Mouse (Mus musculus) frontal cortex, postnatal 36 days (tissue): Measurements from ENCODE around the gene Gm36864.

ENCODE experiments used
- DNase-seq, 2 experiments: peaks; one replicate each; pipeline ENCODE4 v3.0.0; 2022; ENCODE audit warnings: low spot score in 2 of 2

Gene Gm36864

GRCm38 (mm10) chr7:44257278-44257677, 21.3 kb downstream of the Gm36864 start, which contains the start of gene Acp4:
Acp4 (minus strand) TSS chr7:44257378.
- DNase-seq, result no peak

- no peak for DNase-seq
These were observed 24.4 kb downstream of the Gm36864 start for GRCm38 (mm10) chr7:44260410-44260809.

GRCm38 (mm10) chr7:44261147-44261546, 25.2 kb downstream of the Gm36864 start, which contains the start of gene Gm15517:
Gm15517 (plus strand) TSS chr7:44261447.
- no peak for DNase-seq

DNA sequence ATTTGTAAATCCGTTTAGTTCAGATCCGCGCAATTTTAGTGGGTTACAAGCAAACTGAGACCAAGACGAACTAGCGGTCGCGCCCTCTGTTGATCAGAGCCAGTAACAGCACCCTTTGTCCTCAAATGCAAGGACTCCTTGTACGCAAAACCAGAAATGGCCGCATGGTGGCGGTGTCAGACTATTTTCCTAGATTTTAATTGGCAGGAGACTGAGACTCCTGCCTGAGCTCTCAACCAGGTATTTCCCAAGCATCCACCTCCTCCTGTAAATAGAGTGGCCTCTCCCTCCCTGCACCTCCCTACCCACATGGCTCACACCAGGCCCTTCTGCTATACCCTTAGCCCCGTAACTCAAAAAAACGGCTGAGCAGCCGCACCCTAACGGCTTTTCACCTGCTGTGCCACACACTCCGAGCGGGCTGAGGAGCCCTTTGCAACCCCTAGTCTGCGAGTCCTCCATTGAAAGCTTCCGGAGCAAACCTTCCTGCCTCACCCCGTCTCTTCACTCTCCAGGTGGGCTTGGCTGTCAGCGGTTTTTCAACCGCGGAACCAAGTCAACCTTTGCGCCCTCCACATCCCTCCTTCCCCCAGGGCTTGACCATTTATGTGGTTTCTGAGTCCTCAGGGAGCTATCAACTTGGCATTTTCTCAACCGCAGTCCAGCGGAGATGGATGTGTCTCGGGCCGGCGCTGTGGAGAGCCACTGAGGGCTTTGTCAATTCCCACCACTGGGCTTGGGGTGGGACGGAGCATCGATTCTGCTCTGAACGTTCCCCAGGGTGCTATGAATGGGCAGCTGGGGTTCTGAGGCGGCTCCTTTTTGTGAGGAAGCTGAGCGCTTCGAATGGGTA, 27.0 kb downstream of the Gm36864 start:
- peak; percentile 99 for DNase-seq

DNA sequence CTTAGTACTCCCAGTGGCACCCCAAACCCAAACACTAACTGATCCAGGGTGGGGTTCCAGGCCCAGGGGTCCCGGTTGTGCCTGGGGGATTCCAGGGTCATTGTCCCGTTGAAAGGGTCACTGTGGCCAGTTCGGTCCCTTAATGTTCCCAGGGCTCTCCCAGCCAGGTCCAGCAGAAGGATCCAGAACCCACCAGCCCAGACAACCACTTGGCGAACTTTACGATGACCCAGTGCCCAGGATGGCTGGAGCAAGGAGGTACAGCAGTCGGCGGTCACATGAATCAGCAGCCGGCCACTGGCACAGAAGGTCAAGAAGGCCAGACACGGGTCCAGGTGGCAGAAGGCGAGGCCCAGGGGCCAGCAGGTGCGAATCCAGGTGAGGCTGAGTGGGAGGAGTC, 32.1 kb downstream of the Gm36864 start:
- no peak for DNase-seq

GRCm38 (mm10) chr7:44269397-44269796, 33.4 kb downstream of the Gm36864 start:
- no peak for DNase-seq

DNA sequence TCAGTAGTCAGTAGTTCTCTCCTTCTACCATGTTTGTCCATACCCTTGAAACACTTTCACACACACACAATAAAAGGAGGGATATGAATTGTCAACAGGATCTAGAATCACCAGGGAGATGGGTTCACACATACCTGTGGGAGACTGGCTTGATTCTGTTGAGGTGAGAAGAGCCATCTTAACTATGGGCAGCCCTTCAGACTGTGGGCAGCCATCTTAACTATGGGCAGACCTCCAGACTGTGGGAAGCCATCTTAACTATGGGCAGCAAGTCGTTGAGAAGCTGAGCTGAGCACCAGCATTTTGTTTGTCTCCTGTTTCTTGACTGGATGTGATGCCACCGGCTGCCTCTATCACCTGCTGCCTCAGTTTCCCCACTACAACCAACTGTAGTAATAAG, 35.3 kb downstream of the Gm36864 start:
- no peak for DNase-seq

- no peak for DNase-seq
These were observed 36.6 kb downstream of the Gm36864 start for GRCm38 (mm10) chr7:44272546-44272945.

DNA sequence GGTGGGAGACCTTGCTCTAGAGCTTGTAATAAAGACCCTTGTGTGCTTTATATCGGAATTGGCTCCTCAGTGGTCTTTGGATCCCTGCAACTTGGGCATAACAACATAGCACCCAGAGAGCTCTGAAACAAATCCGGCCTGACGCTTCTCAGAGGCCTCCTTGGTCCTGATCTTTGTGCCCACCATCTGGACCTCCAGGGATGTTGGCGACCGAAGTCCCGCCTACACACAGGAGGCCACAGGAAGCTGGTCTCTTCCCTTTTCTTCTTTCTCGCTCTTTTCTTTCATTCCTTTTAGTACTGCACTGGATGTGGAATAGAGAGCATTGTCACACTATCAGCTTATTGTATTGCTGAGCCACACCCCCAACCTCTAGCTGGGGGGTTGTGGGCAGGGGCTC, 37.5 kb downstream of the Gm36864 start:
- DNase-seq, result no peak

DNA sequence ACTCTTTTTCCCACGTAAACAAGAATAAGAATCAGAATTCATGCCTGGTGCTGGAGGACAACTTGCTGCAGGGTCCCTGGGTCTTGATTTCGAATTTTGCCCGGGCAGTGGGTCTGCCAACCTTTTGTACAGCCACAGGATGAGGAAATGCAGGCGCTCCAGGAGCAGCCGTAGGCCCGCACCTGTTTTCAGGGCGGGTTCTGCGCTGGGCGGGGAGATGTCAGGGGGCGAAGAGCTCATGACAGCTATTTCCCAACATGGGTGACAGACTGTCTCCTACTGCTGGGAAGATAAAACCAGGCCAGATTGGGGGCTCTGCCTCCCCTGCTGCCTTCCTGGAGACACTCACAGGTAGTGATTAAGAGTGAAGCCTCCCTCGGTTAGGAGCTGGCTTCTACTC, 38.1 kb downstream of the Gm36864 start:
- DNase-seq, result no peak

GRCm38 (mm10) chr7:44275546-44275945, 39.6 kb downstream of the Gm36864 start:
- DNase-seq, result no peak

DNA sequence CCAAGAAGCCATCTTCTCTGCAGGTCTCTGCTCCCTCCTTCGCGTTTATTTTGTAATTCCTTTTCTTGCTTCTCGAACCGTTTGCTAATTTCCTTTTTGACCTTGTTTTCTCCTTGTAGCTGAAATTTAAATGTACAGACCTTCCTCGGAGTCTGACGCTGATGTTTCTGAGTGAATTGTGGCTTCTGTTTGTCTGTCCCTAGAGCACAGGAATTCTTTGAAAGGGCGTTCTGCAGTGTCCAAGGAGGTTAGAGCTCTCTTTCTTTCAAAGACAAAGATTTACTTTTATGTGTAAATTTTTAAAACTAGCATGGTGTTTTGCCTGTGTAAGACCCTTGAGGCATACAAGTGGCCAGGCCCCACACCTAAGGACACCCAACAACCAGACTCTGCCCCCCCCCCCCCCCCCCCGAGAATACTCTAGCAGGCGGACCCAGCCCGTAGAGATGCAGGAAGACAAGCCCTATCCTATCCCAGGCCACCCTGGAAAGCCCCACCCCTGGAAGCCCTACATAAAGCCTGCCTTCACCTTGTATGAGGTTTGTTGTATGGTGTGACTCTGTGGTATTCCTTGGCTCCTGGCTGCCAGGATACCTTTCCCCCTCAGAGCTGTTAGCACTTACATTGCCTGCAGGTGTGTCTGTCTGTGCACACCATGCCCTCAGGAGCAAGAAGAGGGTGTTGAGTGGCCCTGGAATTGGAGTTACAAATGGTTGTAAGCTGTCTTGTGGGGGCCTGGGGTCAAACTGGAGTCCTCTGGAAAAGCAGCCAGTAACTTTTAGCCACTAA, 40.7 kb downstream of the Gm36864 start:
- no peak for DNase-seq

GRCm38 (mm10) chr7:44277250-44277622, 41.3 kb downstream of the Gm36864 start:
- DNase-seq, result peak; percentile 54 to 71

DNA sequence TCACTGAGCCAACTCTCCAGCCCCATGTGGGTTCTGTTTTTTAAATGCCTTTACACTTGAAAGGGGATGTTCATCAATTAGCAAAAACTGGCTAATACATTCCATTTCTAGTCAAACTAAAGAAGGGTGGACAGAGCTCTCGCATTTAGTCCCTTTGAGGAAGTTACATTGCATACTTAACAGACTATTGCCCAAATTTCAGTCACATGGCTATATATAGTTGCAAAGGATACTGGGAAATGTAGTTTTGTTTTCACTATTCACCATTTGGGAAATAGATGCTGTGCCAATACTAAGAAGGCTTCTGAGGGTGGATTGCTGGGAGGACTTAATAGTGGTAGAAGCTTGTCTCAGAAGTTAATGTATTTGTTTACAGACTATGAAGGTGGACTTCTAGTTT, 45.0 kb downstream of the Gm36864 start:
- DNase-seq, result no peak

GRCm38 (mm10) chr7:44281586-44281985, 45.6 kb downstream of the Gm36864 start:
- DNase-seq, result no peak

DNA sequence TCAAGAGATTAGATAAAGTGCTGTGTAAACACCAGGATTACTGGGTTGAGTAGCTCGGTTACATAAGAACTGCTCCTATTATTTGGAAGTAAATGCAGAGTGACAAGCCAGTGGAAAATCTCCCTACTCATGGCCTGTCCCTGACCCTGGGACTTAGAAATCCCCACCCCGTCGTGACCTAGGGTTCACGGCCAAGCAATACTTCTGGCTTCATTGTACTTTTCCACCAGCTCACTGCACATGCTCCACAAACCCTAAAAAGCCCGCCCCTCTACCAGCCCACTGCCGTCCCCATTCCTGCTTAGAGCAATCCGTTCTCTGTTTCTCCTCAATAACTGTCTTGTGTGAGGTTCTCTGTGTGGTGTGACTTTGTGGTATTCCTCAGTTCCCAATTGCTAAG, 51.8 kb downstream of the Gm36864 start:
- no peak for DNase-seq

DNA sequence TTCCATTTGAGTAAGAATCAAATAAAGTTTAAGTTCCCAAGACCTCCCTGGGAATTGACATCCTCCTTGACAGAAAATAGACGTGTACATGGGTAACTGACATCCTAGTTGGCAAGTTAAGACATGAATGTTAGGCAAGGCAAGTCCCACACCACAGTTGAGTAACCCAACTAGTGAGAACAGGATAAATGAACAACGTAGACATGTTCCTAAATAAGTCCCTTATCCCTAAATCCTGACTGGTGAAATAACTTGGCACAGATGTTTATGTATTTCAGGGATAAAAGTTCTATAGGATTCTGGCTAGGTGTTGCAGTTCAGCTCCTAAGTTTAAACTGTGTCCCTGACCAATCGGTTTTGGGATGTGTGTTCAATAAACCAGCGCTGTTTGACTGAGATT, 55.0 kb downstream of the Gm36864 start:
- no peak for DNase-seq

- DNase-seq, result no peak
These were observed 55.4 kb downstream of the Gm36864 start for GRCm38 (mm10) chr7:44291418-44291817.
